Mouse (Mus musculus) ES-E14 (cell line): ENCODE results near the gene Dlgap1. TPM values are rescaled to one million over a fixed set of nuclear protein-coding genes. Genes with fewer than 3 reads are reported as not detected.

Source experiments
- DNase-seq: peaks from one replicate; pipeline ENCODE4 v3.0.0-alpha.2; 2013; ENCODE audit warnings: low read depth, low spot score
- H3K27ac ChIP-seq: 2 replicates; pipeline ENCODE4 v1.5.1; 2012; ENCODE audit warnings: low read depth, mild to moderate bottlenecking, low read length, moderate library complexity, mixed read lengths; ENCODE audit not compliant: poor library complexity, insufficient read depth, severe bottlenecking
- H3K36me3 ChIP-seq: 2 replicates; pipeline ENCODE4 v1.6.1; 2012; ENCODE audit warnings: mild to moderate bottlenecking, low read length, moderate library complexity, mixed read lengths; ENCODE audit not compliant: control insufficient read depth, poor library complexity, insufficient read depth, severe bottlenecking
- H3K4me1 ChIP-seq, 2 experiments: fragments of 150-350 bp in 1 of 2; sonication (generic) in 1 of 2; 2 replicates each; pipeline ENCODE4 v1.6.1; 2012; ENCODE audit warnings: low read length in 2 of 2, mild to moderate bottlenecking in 1 of 2, mixed read lengths in 1 of 2; ENCODE audit not compliant: control insufficient read depth in 2 of 2, insufficient read depth in 2 of 2, poor library complexity in 1 of 2
- H3K4me3 ChIP-seq, 2 experiments: fragments of 150-350 bp in 1 of 2; sonication (generic) in 1 of 2; 2 replicates each; pipeline ENCODE4 v1.5.1; 2012; ENCODE audit warnings: low read length in 2 of 2, low read depth in 1 of 2, mild to moderate bottlenecking in 1 of 2, mixed read lengths in 1 of 2; ENCODE audit not compliant: insufficient read depth in 1 of 2, poor library complexity in 1 of 2, severe bottlenecking in 1 of 2
- H3K9ac ChIP-seq: 2 replicates; pipeline ENCODE4 v1.6.1; 2012; ENCODE audit warnings: low read depth, mild to moderate bottlenecking, low read length, mixed read lengths; ENCODE audit not compliant: poor library complexity, insufficient read depth, severe bottlenecking
- H3K9me3 ChIP-seq: fragments of 150-350 bp; sonication (generic); 2 replicates; pipeline ENCODE4 v1.6.1; 2012; ENCODE audit warnings: low read depth, mild to moderate bottlenecking, low read length; ENCODE audit not compliant: control insufficient read depth, insufficient read depth
- CHD2 ChIP-seq: IDR thresholded peaks from 2 replicates; pipeline ENCODE4 v1.6.1; 2014; ENCODE audit warnings: mild to moderate bottlenecking, low read depth, low read length, inconsistent platforms
- HCFC1 ChIP-seq: IDR thresholded peaks from 2 replicates; pipeline ENCODE4 v1.6.1; 2012; ENCODE audit warnings: low read length, inconsistent platforms, borderline replicate concordance; ENCODE audit not compliant: insufficient read depth
- MAFK ChIP-seq: IDR thresholded peaks from 2 replicates; pipeline ENCODE4 v1.6.1; 2014; ENCODE audit warnings: mild to moderate bottlenecking, low read depth, low read length, inconsistent platforms; ENCODE audit not compliant: insufficient read depth
- ZC3H11A ChIP-seq: IDR thresholded peaks from 2 replicates; pipeline ENCODE4 v1.6.1; 2012; ENCODE audit warnings: low read depth, mild to moderate bottlenecking, inconsistent platforms, low read length, borderline replicate concordance
- ZNF384 ChIP-seq: IDR thresholded peaks from 2 replicates; pipeline ENCODE4 v1.6.1; 2012; ENCODE audit warnings: low read depth, low read length, inconsistent platforms
- in situ Hi-C, 2 experiments: fragments of 600-800 bp; cut with MboI; formaldehyde crosslinking; loops; one replicate each; pipeline ENCODE4 v1.15.1; 2025; ENCODE audit warnings: low sequenced_read_pairs in 2 of 2, inconsistent platforms in 1 of 2; ENCODE audit not compliant: unreplicated experiment in 2 of 2
- total RNA-seq: library from RNA; depleted of rRNA; stranded (reverse); fragments of 300-350 nt; gene quantifications from 2 replicates; pipeline ENCODE4 v1.2.3, GENCODE M21; 2012

Gene Dlgap1
- total RNA-seq, 1 experiment = 0.94 TPM

GRCm38 (mm10) chr17:70847751-70848510, 879.1 kb downstream of the Dlgap1 start:
- no peak for TF ChIP-seq MAFK
- TF ChIP-seq HCFC1 = no peak
- TF ChIP-seq ZC3H11A = no peak
- TF ChIP-seq CHD2 = no peak
- TF ChIP-seq ZNF384 = no peak
- peak overlapping the region; percentile 92; the same call in 1 of the 2 replicates for H3K27ac ChIP-seq
- H3K4me1 ChIP-seq = peaks cover 10% of the 10 kb centered on the region in 2 experiments
- H3K9me3 ChIP-seq = no peaks in the 10 kb centered on the region
- in situ Hi-C loops = no loop called here
- H3K4me3 ChIP-seq = peak overlapping the region; percentile 95 to 96
- H3K9ac ChIP-seq = peak overlapping the region; percentile 91; the same call in 1 of the 2 replicates
- H3K36me3 ChIP-seq = peaks cover 36% of the 10 kb centered on the region
- no peak for DNase-seq

GRCm38 (mm10) chr17:70848511-70849398, 879.9 kb downstream of the Dlgap1 start:
- TF ChIP-seq CHD2 (0 out of 2 replicates have a peak, but pooled peaks have one; percentile 22), ZC3H11A (no peak)
- H3K36me3 ChIP-seq = peaks cover 33% of the 10 kb centered on the region
- H3K4me3 ChIP-seq = peak overlapping the region; percentile 95 to 96
- no peak for DNase-seq
- H3K9ac ChIP-seq = peak overlapping the region; percentile 91
- peaks cover 8 to 9% of the 10 kb centered on the region in 2 experiments for H3K4me1 ChIP-seq
- in situ Hi-C loops = no loop called here
- H3K27ac ChIP-seq = peak overlapping the region; percentile 92
- H3K9me3 ChIP-seq = no peaks in the 10 kb centered on the region

- H3K9ac ChIP-seq = peak overlapping the region; percentile 91
- in situ Hi-C loops = no loop called here
- peak overlapping the region; percentile 92 for H3K27ac ChIP-seq
- peak overlapping the region; percentile 95 to 96 for H3K4me3 ChIP-seq
- no peak for DNase-seq
- H3K4me1 ChIP-seq = peaks cover 6 to 7% of the 10 kb centered on the region in 2 experiments
- peaks cover 29% of the 10 kb centered on the region for H3K36me3 ChIP-seq
- TF ChIP-seq ZC3H11A (no peak), CHD2 (no peak), ZNF384 (no peak), MAFK (no peak), HCFC1 (no peak)
- H3K9me3 ChIP-seq = no peaks in the 10 kb centered on the region
Observed at GRCm38 (mm10) chr17:70849399-70850232, 880.7 kb downstream of the Dlgap1 start.

GRCm38 (mm10) chr17:70850233-70850995, 881.5 kb downstream of the Dlgap1 start:
- DNase-seq = no peak
- in situ Hi-C loops = no loop called here
- Histone ChIP-seq H3K9ac (peak overlapping the region; percentile 91), H3K36me3 (peaks cover 23% of the 10 kb centered on the region), H3K9me3 (no peaks in the 10 kb centered on the region), H3K4me1 (peaks cover 5 to 9% of the 10 kb centered on the region in 2 experiments), H3K4me3 (peak overlapping the region; percentile 95 to 96), H3K27ac (peak overlapping the region; percentile 92)
- TF ChIP-seq CHD2 = no peak
- peak; percentile 75 for TF ChIP-seq ZNF384
